Mouse (Mus musculus) erythroblast, adult 5-6 weeks (primary cell): Measurements from ENCODE around the gene Pla2g12a. TPM values are rescaled to one million over a fixed set of nuclear protein-coding genes. Genes with fewer than 3 reads are reported as not detected.

Source experiments
- ATAC-seq: replicated peaks from 2 replicates; pipeline ENCODE4 v1.8.0; 2016; ENCODE audit warnings: moderate number of reproducible peaks, mild to moderate bottlenecking, moderate TSS enrichment, inconsistent platforms; ENCODE audit not compliant: poor library complexity, low FRiP score, severe bottlenecking
- total RNA-seq, 2 experiments: library from RNA; stranded (forward) in 1 of 2; stranded (reverse) in 1 of 2; fragments of 150-400 nt in 1 of 2; fragments of 200-764, 138-1000 nt in 1 of 2; gene quantifications; 2 replicates each; pipeline versions ENCODE4 v1.2.3 to v1.2.4; 2015 to 2017; ENCODE audit warnings: low replicate concordance in 2 of 2

The Pla2g12a gene
- total RNA-seq (2015; ENCODE audit: low replicate concordance) (16.1 and 29.0 TPM in 2 replicates), total RNA-seq (2017; ENCODE audit: low replicate concordance) (25.8 and 27.9 TPM in 2 replicates)

DNA sequence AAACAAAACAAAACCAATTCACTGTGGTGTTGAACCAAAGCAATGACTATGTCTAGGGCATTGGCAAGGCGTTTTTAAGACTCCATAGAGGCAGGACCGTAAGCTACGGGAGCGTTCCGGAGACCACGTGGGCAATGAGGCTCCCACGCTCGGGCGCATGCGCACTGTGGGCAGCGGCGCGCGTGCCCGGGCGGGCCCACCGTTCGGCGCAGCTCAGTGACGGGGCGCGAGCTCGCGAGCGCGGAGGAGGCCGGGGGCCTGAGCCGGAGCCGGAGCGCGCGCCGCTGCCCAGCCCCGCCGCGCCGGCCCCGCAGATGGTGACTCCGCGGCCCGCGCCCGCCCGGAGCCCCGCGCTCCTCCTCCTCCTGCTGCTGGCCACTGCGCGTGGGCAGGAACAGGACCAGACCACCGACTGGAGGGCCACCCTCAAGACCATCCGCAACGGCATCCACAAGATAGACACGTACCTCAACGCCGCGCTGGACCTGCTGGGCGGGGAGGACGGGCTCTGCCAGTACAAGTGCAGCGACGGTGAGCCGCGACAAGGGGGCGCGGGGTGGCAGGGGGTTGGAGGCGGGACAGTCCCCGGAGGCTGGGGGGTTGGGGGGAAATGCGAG lies at the start of gene Pla2g12a:
Pla2g12a (plus strand) TSS at position 202 of the 617 bp plus-strand sequence.
- peak; percentile 70 for ATAC-seq

DNA sequence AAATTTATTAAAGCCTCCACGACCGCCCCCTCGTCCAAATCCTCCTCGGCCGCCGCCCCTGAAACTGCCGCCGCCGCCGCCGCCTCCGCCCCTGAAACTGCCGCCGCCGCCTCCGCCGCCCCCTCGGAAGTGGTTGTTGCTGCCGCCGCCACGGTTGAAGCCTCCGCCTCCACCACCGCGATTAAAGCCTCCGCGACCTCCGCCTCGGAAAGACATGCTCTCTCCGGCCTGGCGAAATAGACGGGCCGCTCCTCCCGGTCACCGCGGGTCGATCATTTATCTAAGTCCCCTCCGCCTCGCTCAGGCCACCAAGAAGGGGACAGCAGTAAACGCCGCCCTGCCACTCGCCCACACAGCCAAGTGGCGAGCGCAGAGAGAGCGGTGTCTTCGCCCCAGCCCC lies 47.8 kb upstream of the Pla2g12a start:
- no peak for ATAC-seq

DNA sequence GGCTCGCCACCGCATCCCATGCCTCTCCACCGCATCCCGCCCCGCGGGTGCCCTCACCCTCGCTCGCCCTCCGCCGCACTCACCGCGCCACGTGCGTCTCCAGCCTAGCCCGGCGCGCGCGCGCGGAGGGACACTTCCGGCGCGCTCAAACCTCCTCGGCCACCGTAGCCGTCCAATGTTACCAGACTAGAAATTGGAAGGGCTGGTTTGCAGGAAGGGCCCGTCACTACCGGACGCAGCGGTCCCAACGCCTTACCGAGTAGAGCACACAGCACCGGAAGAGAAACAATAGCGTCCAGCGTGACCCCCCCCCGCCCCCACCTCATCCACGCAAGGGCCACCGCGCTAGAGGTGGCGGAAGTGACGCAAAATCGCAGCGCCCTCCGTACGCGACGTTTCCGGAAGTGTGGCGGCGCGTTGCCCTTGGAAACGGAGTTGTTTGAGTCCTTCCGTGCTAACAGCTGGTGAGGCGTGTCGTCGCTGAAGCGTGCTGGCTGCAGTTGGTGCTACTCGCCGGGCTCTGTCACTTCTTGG lies 47.3 kb upstream of the Pla2g12a start, which contains the start of gene Gar1:
Gar1 (minus strand) TSS at position 362 of the 534 bp plus-strand sequence.
- ATAC-seq = peak; percentile 98

- ATAC-seq = no peak
These were observed 42.9 kb upstream of the Pla2g12a start, which contains the start of gene Cfi for GRCm38 (mm10) chr3:129835388-129835934. Cfi (plus strand) TSS chr3:129835884.

DNA sequence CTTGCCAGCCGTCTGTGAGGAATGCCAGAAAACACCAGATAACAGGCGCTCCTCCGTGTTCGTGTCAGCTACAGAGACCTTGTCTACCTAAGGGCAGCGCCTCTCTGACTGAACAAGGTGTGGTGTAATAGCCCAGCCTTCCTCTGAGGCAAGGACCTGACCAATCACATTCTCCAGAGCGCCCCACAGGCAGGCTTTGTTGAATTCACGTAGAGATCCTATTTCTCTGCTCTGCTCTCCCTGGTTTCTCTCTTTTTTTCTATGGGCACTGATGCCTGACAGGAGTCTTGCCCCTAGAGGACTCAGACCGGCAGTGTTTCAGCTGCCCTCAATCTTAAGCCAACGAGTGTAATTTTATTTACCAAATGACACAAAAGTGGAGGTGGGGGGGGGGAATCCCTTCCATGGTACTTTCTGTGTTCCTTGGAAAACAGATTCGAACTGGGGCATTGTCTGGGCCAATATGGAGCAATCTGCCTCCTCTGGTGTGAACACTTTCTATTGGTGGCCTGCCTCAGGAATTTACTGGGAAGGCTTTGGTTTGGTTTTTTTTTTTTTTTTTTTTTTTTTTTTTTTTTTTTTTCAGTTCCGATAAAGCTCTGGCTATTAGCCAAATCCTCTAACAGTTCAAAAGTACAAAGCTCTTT lies 42.2 kb upstream of the Pla2g12a start:
- no peak for ATAC-seq

- ATAC-seq = no peak
These were observed 41.4 kb upstream of the Pla2g12a start for GRCm38 (mm10) chr3:129836965-129837364.

DNA sequence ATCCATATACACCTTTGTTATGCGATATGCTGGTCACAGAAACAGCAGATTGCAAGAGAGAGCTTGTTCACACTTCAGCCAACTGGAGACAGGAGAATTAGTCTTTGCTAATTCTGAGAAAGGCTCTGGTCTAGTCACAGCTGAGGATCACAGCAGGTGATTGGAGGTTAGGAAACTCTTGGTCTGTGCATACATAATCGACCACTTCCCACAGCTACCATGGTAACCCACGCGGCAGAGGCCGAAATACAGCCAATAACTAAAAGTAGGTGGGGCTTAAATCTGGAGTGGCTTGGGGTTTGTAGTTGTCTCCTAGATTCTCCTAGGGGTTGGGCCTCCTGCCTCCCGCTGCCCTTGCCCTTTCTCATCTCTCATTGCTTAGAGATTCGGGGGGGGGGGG lies 40.4 kb upstream of the Pla2g12a start:
- ATAC-seq = no peak

GRCm38 (mm10) chr3:129845868-129846267 lies 32.5 kb upstream of the Pla2g12a start:
- no peak for ATAC-seq

GRCm38 (mm10) chr3:129846846-129847245 lies 31.6 kb upstream of the Pla2g12a start:
- no peak for ATAC-seq

- ATAC-seq = no peak
These were observed 15.8 kb upstream of the Pla2g12a start for GRCm38 (mm10) chr3:129862592-129862991.

GRCm38 (mm10) chr3:129863698-129864097 lies 14.7 kb upstream of the Pla2g12a start:
- no peak; the same call in 1 of the 2 replicates for ATAC-seq

DNA sequence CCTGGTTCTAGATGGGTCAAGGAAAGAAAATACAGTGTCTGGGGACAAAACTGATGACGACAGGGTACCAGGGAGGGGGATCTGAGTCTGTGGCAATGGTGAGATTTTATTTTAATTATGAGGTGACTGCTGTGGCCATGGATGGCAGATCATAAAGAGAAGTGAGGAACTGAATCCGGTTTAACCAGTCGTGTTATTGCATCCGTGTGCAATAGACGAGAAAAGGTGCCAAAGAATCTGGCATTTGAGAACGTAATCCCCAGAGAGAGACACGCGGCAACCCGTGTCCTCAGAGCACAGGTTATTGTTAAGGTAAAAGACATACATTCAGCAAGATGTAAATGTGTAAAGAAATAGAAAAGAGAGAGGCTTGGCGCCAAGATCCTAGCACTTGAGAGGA lies 1.1 kb upstream of the Pla2g12a start:
- ATAC-seq = no peak

DNA sequence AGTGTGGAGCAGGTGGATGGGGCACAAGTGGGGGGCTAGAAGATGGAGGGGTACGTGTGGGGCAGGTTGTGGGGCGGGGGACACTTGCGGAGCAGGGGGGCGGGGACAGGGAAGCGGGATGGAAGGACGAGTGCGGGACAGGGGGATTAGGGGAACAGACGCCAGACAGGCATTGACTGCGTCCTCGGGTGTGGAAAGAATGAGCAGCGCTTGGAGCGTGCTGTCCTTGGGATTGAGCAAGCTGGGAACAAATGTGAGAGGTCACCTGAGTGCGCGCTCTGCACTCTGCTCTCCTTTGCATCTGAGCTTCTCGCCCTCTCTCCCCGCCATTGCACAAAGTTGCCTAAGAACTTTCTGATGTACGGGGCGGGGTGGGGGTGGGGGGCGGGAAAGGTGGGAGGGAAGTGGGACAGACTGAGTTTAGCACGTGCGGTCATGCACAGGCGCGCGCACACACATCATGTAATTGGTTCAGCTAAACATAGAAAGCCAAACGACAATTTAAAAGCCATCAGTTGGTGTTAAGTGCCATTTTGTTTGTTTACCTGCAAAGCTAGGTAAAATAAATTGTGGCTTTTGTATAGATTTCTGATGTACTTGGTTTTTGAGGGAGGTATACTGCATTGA lies 838 bp downstream of the Pla2g12a start:
- ATAC-seq = no peak

- no peak for ATAC-seq
These were observed 1.5 kb downstream of the Pla2g12a start for GRCm38 (mm10) chr3:129879913-129880312.

- peak; percentile 82 for ATAC-seq
These were observed 2.7 kb downstream of the Pla2g12a start for GRCm38 (mm10) chr3:129880925-129881593.

- no peak for ATAC-seq
These were observed 7.2 kb downstream of the Pla2g12a start for GRCm38 (mm10) chr3:129885577-129885976.

- no peak for ATAC-seq
These were observed 8.0 kb downstream of the Pla2g12a start for GRCm38 (mm10) chr3:129886430-129886829.

DNA sequence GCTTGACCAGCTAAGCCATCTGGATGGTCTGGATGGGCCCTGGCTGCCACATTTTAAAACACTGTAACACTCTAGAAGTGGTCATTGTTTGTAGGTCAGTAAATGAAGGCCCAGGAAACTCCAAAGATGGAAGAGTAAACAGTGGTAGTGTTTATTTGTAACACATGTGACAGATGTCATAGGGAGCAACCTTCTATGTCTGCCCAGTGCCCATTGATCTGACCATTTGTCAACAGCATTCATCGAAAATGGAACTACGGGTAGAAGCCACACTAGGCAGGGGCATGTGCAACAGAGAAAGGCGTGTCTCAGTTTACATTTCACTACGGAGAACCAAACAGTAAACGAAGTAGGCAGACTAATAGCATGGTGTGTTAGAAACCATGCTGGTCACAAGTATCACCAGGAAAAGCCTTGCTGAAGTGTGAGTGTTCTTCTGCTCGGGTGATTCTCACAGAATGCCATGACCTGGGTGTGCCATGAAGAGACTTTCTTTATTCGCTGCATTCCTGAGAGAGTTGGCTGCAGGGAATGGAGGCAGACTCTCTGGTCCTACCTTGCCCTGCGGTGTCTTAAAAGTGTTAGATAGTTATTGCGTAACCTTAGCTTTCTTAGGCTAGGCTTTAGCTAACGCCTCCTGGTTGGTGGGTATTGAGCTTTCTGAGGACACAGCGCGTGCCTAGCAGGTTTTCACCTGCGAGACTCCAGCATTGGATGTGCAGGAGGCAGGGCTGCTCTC lies 9.5 kb downstream of the Pla2g12a start:
- no peak for ATAC-seq

DNA sequence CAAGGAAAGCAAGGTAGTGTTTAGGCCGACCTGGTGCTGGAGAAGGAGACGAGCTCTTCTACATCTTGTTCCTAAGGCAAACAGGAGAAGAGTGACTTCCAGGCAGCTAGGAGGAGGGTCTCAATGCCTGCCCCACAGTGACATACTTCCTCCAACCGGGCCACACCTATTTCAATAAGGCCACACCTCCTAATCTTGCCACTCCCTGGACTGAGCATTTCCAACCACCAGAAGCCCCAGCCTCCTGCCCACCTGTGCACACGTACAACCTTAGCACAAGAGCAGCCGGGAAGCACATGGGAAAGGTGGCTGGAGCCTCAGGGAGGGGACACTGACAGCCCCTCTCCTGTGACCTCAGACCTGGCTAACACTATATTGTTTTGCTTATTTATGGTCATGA lies 13.6 kb downstream of the Pla2g12a start:
- no peak for ATAC-seq
